Mouse (Mus musculus) kidney, postnatal 0 days (tissue): ENCODE data around the gene Lhfpl5. TPM values are rescaled to one million over a fixed set of nuclear protein-coding genes. Genes with fewer than 3 reads are reported as not detected.

ENCODE experiments used
- ATAC-seq: fragments of 200-750 bp; cut with Nextera tagmentation; replicated peaks from 2 replicates; pipeline ENCODE4 v1.8.0; 2017; ENCODE audit warnings: low read depth, moderate number of reproducible peaks, moderate TSS enrichment, moderate library complexity; ENCODE audit not compliant: low FRiP score
- DNase-seq: peaks from one replicate; pipeline ENCODE4 v3.0.0-alpha.2; 2016; ENCODE audit warnings: low spot score
- H3K27ac ChIP-seq: fragments of 300-500 bp; sonication (generic); 2 replicates; pipeline ENCODE4 v1.5.1; 2014; ENCODE audit warnings: mild to moderate bottlenecking
- H3K27me3 ChIP-seq: fragments of 300-500 bp; sonication (generic); 2 replicates; pipeline ENCODE4 v1.6.1; 2014; ENCODE audit warnings: low read length, mixed read lengths; ENCODE audit not compliant: insufficient read depth
- H3K36me3 ChIP-seq: fragments of 300-500 bp; sonication (generic); 2 replicates; pipeline ENCODE4 v1.6.1; 2014; ENCODE audit warnings: low read length, mixed read lengths; ENCODE audit not compliant: insufficient read depth
- H3K4me1 ChIP-seq: fragments of 300-500 bp; sonication (generic); replicated peaks from 2 replicates; pipeline ENCODE4 v1.6.1; 2014; ENCODE audit warnings: antibody characterized with exemption, low read length, mixed read lengths; ENCODE audit not compliant: insufficient read depth
- H3K4me2 ChIP-seq: fragments of 300-500 bp; sonication (generic); 2 replicates; pipeline ENCODE4 v1.6.1; 2014; ENCODE audit warnings: mild to moderate bottlenecking, low read length, moderate library complexity, mixed read lengths
- H3K4me3 ChIP-seq: fragments of 300-500 bp; sonication (generic); replicated peaks from 2 replicates; pipeline ENCODE4 v1.5.1; 2014; ENCODE audit warnings: low read depth, low read length
- H3K9ac ChIP-seq: fragments of 300-500 bp; sonication (generic); 2 replicates; pipeline ENCODE4 v1.6.1; 2014; ENCODE audit warnings: low read depth, low read length
- H3K9me3 ChIP-seq: fragments of 300-500 bp; sonication (generic); replicated peaks from 2 replicates; pipeline ENCODE4 v1.6.1; 2016; ENCODE audit warnings: low read length, inconsistent platforms, mixed read lengths
- CTCF ChIP-seq: IDR thresholded peaks from 2 replicates; pipeline ENCODE4 v1.5.1; 2016; ENCODE audit warnings: antibody characterized with exemption, low read depth, mild to moderate bottlenecking, moderate library complexity
- WGBS: fragments of 180-500 bp; shearing (Covaris S2); extraction: QIAGEN DNeasy Blood & Tissue Kit; methylation state at CpG from one replicate; pipeline ENCODE4 v1.1.7; 2014; 5-methylcytosine and 5-hydroxymethylcytosine counted together
- polyA plus RNA-seq: library from polyadenylated mRNA; unstranded; fragments of >200 nt; fragmentation: Nextera tagmentation; extraction: Ambion mirVana; gene quantifications from 2 replicates; pipeline ENCODE4 v1.2.1, GENCODE M21; 2015

The Lhfpl5 gene
- polyA plus RNA-seq, 1 experiment from 2014 or later: not detected

DNA sequence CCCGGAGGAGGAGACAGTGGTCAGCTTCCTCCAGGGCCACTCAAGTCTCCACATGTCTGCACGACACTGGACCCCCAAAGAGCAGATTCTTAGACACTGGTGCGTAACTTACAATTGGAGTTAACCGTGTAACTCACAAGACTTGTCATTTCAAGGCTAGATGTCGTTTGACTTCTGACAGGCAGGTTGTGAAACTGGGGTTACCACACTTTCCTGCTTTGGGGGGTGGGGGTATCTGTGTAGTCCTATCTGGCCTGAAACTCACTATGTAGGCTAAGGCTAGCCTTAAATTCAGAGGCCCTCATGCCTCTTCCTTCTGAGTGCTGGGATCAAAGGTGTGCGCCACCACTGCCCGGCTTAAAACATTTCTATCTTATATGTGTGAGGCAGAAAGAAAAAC lies 42.9 kb upstream of the Lhfpl5 start:
- Histone ChIP-seq H3K4me3 (no peak overlapping the region), H3K9ac (no peak overlapping the region), H3K9me3 (no peaks in the 10 kb centered on the region), H3K4me1 (0 out of 2 replicates have a peak, but pooled peaks cover 7% of the 10 kb centered on the region), H3K27me3 (no peaks in the 10 kb centered on the region), H3K4me2 (no peak overlapping the region), H3K27ac (no peak overlapping the region), H3K36me3 (no peaks in the 10 kb centered on the region)
- TF ChIP-seq CTCF: no peak
- 80% methylated on average over 7 of the region's 7 CpGs for WGBS
- DNase-seq (no peak), ATAC-seq (no peak)

DNA sequence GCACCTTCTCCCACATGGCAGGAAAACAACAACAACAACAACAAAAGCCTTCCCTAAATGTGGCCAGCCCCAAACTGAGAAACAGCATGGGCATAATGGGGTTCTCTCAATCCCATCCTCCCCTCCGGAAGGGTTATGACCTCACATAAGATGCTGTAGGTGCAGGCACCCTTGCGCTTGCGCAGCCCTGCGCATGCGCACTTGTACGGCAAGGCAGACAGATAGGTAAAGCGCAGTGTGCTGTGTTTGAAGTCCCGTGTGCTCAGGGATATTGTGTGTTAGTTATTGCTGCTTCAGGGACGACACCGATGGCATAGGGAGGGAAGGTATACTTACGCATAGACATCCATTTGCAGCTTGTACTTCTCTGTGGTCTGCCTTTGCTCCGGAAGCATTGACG lies 42.1 kb upstream of the Lhfpl5 start:
- no peaks in the 10 kb centered on the region for H3K36me3 ChIP-seq
- WGBS: 92% methylated on average over 13 of the region's 13 CpGs
- H3K4me1 ChIP-seq: 0 out of 2 replicates have a peak, but pooled peaks cover 5% of the 10 kb centered on the region
- H3K4me2 ChIP-seq: no peak overlapping the region
- no peak overlapping the region for H3K9ac ChIP-seq
- H3K9me3 ChIP-seq: no peaks in the 10 kb centered on the region
- DNase-seq (no peak), ATAC-seq (no peak)
- no peak overlapping the region for H3K4me3 ChIP-seq
- no peak overlapping the region for H3K27ac ChIP-seq
- TF ChIP-seq CTCF: no peak
- no peaks in the 10 kb centered on the region for H3K27me3 ChIP-seq

- 56% methylated on average over 12 of the region's 12 CpGs for WGBS
- H3K9ac ChIP-seq: no peak overlapping the region
- ATAC-seq (no peak), DNase-seq (no peak)
- TF ChIP-seq CTCF: 0 out of 2 replicates have a peak, but pooled peaks have one; percentile 14
- H3K4me1 ChIP-seq: no peaks in the 10 kb centered on the region
- H3K27me3 ChIP-seq: no peaks in the 10 kb centered on the region
- H3K27ac ChIP-seq: no peak overlapping the region
- H3K4me3 ChIP-seq: no peak overlapping the region
- H3K4me2 ChIP-seq: no peak overlapping the region
- H3K9me3 ChIP-seq: 0 out of 2 replicates have a peak, but pooled peaks cover 3% of the 10 kb centered on the region
- no peaks in the 10 kb centered on the region for H3K36me3 ChIP-seq
These were observed 37.6 kb upstream of the Lhfpl5 start for GRCm38 (mm10) chr17:28537881-28538280.

DNA sequence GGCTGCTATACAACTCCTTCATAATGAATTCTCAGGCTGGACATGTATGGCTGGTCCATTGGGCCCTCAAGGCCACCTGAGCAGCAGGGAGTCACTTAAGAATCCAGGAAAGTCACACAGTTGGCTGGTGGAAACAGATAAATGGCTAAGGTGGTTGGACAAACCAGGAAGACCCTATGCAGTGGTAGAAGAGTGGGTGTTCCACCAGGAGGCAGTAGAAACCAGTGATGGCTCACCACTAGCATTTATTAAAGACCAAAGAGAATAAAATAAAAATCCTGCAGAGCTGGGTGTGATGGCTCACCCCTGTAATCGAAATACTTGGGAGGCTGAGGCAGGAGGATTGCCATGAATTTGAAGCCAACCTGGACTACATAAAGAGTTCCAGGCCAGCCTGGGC lies 28.5 kb upstream of the Lhfpl5 start:
- 90% methylated on average over 1 of the region's 1 CpGs for WGBS

GRCm38 (mm10) chr17:28548550-28548949 lies 26.9 kb upstream of the Lhfpl5 start:
- DNase-seq: no peak
- Histone ChIP-seq H3K4me3 (no peak overlapping the region), H3K9me3 (no peaks in the 10 kb centered on the region), H3K4me2 (no peak overlapping the region), H3K9ac (no peak overlapping the region), H3K27ac (no peak overlapping the region), H3K36me3 (no peaks in the 10 kb centered on the region), H3K4me1 (no peaks in the 10 kb centered on the region), H3K27me3 (no peaks in the 10 kb centered on the region)
- ATAC-seq: no peak
- TF ChIP-seq CTCF: no peak
- 57% methylated on average over 11 of the region's 11 CpGs for WGBS

More for the DNA sequence above, 28.5 kb upstream of the Lhfpl5 start:
- ATAC-seq (no peak), DNase-seq (no peak)
- H3K27ac ChIP-seq: no peak overlapping the region
- H3K36me3 ChIP-seq: no peaks in the 10 kb centered on the region
- no peak overlapping the region for H3K4me2 ChIP-seq
- H3K9me3 ChIP-seq: no peaks in the 10 kb centered on the region
- TF ChIP-seq CTCF: no peak
- H3K27me3 ChIP-seq: no peaks in the 10 kb centered on the region
- H3K4me3 ChIP-seq: no peak overlapping the region
- H3K4me1 ChIP-seq: no peaks in the 10 kb centered on the region
- no peak overlapping the region for H3K9ac ChIP-seq

DNA sequence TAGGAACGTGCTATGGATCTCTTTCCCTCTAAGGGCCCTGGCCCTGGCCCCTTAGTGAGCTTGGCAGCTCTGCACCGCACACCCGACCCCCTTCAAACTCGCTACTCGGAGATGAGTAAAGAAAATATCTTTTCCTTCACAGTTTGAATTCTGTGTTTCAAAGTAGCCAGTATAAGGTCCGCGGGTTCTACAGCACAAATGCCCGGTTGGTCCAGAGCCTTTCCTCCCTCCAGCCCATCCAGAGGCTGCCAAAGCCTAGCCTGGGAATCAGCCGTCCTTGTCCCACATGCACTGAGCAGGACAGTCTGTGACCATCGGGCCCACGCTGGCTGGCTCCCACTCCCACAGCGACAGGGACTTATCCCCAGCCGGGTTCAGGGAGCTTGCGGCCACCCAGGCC lies 26.3 kb upstream of the Lhfpl5 start, which contains the start of gene Clpsl2:
Clpsl2 (plus strand) TSS at position 301 of the 400 bp plus-strand sequence.
- ATAC-seq: no peak
- no peaks in the 10 kb centered on the region for H3K4me1 ChIP-seq

More for the DNA sequence above, 26.3 kb upstream of the Lhfpl5 start, which contains the start of gene Clpsl2:
- Histone ChIP-seq H3K27me3 (no peaks in the 10 kb centered on the region), H3K36me3 (no peaks in the 10 kb centered on the region), H3K9me3 (no peaks in the 10 kb centered on the region), H3K4me2 (no peak within 1 kb of the TSS), H3K9ac (no peak within 1 kb of the TSS), H3K27ac (no peak within 1 kb of the TSS), H3K4me3 (no peak within 1 kb of the TSS)
- 80% methylated on average over 14 of the region's 14 CpGs for WGBS
- no peak for TF ChIP-seq CTCF
- no peak for DNase-seq
